Mouse (Mus musculus): ENCODE measurements around the gene Smap1.

The Smap1 gene

DNA sequence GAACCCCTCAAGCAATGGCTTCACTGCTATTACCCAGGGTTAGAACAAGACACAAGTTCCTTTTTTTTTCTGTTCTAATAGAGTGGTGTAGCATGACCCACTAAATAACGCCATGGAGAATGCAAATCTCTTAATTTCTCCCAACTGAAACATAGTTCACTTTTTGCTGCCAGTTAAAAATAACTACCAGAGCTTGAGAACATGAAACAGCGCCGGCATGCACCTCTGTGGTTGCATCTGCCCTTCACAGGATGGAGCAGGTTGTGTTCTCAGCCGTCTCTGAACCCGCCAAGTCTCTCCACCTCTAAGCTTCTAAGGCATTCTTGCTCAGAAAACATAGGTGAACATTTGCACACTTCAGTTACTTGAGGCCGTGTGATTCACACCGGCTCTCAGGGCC is 87.9 kb downstream of the Smap1 start:
- WGBS = 54% methylated on average over 7 of the region's 7 CpGs

DNA sequence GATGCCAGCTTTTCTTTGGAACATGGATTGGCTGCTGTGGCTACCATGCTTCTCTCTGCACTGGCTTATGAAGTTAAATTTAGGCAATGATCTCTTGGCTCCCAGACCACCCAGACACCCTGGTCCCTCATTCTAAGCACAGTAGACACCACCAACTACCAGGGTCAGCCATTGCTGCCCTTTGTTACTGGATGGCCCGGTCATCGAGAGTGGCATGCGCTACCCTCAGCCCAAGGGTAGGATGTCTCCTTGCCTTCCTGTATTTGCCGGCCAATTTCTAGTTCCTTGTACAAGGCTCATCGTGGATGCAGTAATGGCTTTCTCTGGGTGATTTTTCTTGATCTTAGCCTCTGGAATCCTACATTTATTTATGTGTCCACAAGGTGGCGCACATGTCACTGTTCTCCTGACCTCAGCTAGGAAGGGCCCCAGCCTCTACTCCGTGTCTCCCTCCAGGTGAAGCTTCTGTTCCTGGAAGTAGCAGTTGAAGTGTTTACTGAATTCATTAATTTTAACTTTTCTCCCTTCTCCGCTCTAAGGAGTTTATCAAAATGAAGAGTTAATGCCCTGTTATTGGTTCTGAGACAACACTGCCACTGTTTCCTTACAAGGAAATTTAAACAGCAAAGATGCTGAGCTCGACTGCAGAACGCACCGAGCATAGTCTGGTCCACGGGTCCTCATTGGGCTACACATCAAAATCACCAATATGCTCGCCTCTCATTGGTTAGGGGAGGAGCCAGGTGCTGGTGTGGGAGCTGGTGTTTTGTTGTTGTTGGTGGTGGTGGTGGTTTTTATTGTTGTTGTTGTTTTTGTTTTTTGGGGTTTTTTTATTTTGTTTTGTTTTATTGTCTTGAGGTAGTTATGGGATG is 95.0 kb downstream of the Smap1 start:
- 32% methylated on average over 13 of the region's 13 CpGs for WGBS

GRCm38 (mm10) chr1:23821615-23822014 is 100.5 kb downstream of the Smap1 start:
- 45% methylated on average over 5 of the region's 5 CpGs for WGBS

- WGBS = 93% methylated on average over 9 of the region's 9 CpGs
Measured at GRCm38 (mm10) chr1:23798306-23798705, 123.8 kb downstream of the Smap1 start.
